Mouse (Mus musculus): ENCODE data around the gene Notch3. TPM values are rescaled to one million over a fixed set of nuclear protein-coding genes. Genes with fewer than 3 reads are reported as not detected.
"Not testable (repeated sequence)": the region's sequence is repeated elsewhere in the genome, so short reads cannot be mapped to it uniquely, and the experiment has no call there.

The Notch3 gene
- polyA plus RNA-seq, 1 experiment from 2014 or later = 5.5 TPM

- no peak overlapping the region for H3K9ac ChIP-seq (replicated peaks; ENCODE audit: low read depth, low read length)
- no peak overlapping the region for H3K27ac ChIP-seq (ENCODE audit: low read length)
- no peaks in the 10 kb centered on the region for H3K36me3 ChIP-seq (ENCODE audit: control insufficient read depth, insufficient read depth)
- H3K9me3 ChIP-seq (ENCODE audit: control insufficient read depth, low read length) = no peaks in the 10 kb centered on the region
- H3K27me3 ChIP-seq (replicated peaks; ENCODE audit: control insufficient read depth, insufficient read depth, low read length) = no peaks in the 10 kb centered on the region
- H3K4me1 ChIP-seq (replicated peaks; ENCODE audit: control insufficient read depth, insufficient read depth, low read length) = peaks cover 4% of the 10 kb centered on the region
- 77% methylated on average over 1 of the region's 1 CpGs for WGBS
- no peak for ATAC-seq
- no peak overlapping the region for H3K4me2 ChIP-seq (ENCODE audit: low read length)
- H3K4me3 ChIP-seq (replicated peaks; ENCODE audit: low read length) = no peak overlapping the region
Observed at GRCm38 (mm10) chr17:32092241-32092619, 74.4 kb downstream of the Notch3 start.

GRCm38 (mm10) chr17:32091364-32092240, 75.0 kb downstream of the Notch3 start:
- peak; percentile 94 for ATAC-seq
- not testable (repeated sequence) for H3K9me3 ChIP-seq (ENCODE audit: control insufficient read depth, low read length); H3K27me3 ChIP-seq (replicated peaks; ENCODE audit: control insufficient read depth, insufficient read depth, low read length); H3K27ac ChIP-seq (ENCODE audit: low read length); H3K36me3 ChIP-seq (ENCODE audit: control insufficient read depth, insufficient read depth); H3K4me1 ChIP-seq (replicated peaks; ENCODE audit: control insufficient read depth, insufficient read depth, low read length)
- Histone ChIP-seq H3K9ac (replicated peaks; ENCODE audit: low read depth, low read length) (peak overlapping the region; percentile 44), H3K4me3 (replicated peaks; ENCODE audit: low read length) (peak overlapping the region; percentile 28), H3K4me2 (ENCODE audit: low read length) (peak overlapping the region; percentile 53)
- 8% methylated on average over 13 of the region's 16 CpGs for WGBS

- Histone ChIP-seq H3K27ac (ENCODE audit: low read length) (no peak overlapping the region), H3K4me3 (replicated peaks; ENCODE audit: low read length) (peak overlapping the region; percentile 28), H3K27me3 (replicated peaks; ENCODE audit: control insufficient read depth, insufficient read depth, low read length) (no peaks in the 10 kb centered on the region), H3K36me3 (ENCODE audit: control insufficient read depth, insufficient read depth) (no peaks in the 10 kb centered on the region), H3K9me3 (ENCODE audit: control insufficient read depth, low read length) (no peaks in the 10 kb centered on the region), H3K4me2 (ENCODE audit: low read length) (peak overlapping the region; percentile 53), H3K4me1 (replicated peaks; ENCODE audit: control insufficient read depth, insufficient read depth, low read length) (peaks cover 4% of the 10 kb centered on the region), H3K9ac (replicated peaks; ENCODE audit: low read depth, low read length) (peak overlapping the region; percentile 44)
- 10% methylated on average over 1 of the region's 1 CpGs for WGBS
- peak; percentile 21; the same call in 1 of the 2 replicates for ATAC-seq
Observed at GRCm38 (mm10) chr17:32091032-32091363, 75.7 kb downstream of the Notch3 start.

GRCm38 (mm10) chr17:32087069-32087468, 79.6 kb downstream of the Notch3 start:
- ATAC-seq = no peak
- Histone ChIP-seq H3K4me2 (ENCODE audit: low read length) (no peak overlapping the region), H3K27me3 (replicated peaks; ENCODE audit: control insufficient read depth, insufficient read depth, low read length) (no peaks in the 10 kb centered on the region), H3K9me3 (ENCODE audit: control insufficient read depth, low read length) (no peaks in the 10 kb centered on the region), H3K27ac (ENCODE audit: low read length) (no peak overlapping the region), H3K4me3 (replicated peaks; ENCODE audit: low read length) (no peak overlapping the region), H3K4me1 (replicated peaks; ENCODE audit: control insufficient read depth, insufficient read depth, low read length) (peaks cover 4% of the 10 kb centered on the region), H3K36me3 (ENCODE audit: control insufficient read depth, insufficient read depth) (no peaks in the 10 kb centered on the region), H3K9ac (replicated peaks; ENCODE audit: low read depth, low read length) (no peak overlapping the region)
- 96% methylated on average over 2 of the region's 2 CpGs for WGBS

- no peaks in the 10 kb centered on the region for H3K9me3 ChIP-seq (ENCODE audit: control insufficient read depth, low read length)
- no peaks in the 10 kb centered on the region for H3K36me3 ChIP-seq (ENCODE audit: control insufficient read depth, insufficient read depth)
- no peak overlapping the region for H3K9ac ChIP-seq (replicated peaks; ENCODE audit: low read depth, low read length)
- WGBS = 98% methylated on average over 2 of the region's 2 CpGs
- no peaks in the 10 kb centered on the region for H3K27me3 ChIP-seq (replicated peaks; ENCODE audit: control insufficient read depth, insufficient read depth, low read length)
- no peak overlapping the region for H3K27ac ChIP-seq (ENCODE audit: low read length)
- H3K4me2 ChIP-seq (ENCODE audit: low read length) = no peak overlapping the region
- no peaks in the 10 kb centered on the region for H3K4me1 ChIP-seq (replicated peaks; ENCODE audit: control insufficient read depth, insufficient read depth, low read length)
- ATAC-seq = no peak
- H3K4me3 ChIP-seq (replicated peaks; ENCODE audit: low read length) = no peak overlapping the region
Observed at GRCm38 (mm10) chr17:32083351-32083750, 83.3 kb downstream of the Notch3 start.

GRCm38 (mm10) chr17:32075164-32075563, 91.5 kb downstream of the Notch3 start:
- Histone ChIP-seq H3K4me1 (replicated peaks; ENCODE audit: control insufficient read depth, insufficient read depth, low read length) (no peaks in the 10 kb centered on the region), H3K9me3 (ENCODE audit: control insufficient read depth, low read length) (no peaks in the 10 kb centered on the region), H3K4me3 (replicated peaks; ENCODE audit: low read length) (no peak overlapping the region), H3K27me3 (replicated peaks; ENCODE audit: control insufficient read depth, insufficient read depth, low read length) (no peaks in the 10 kb centered on the region), H3K9ac (replicated peaks; ENCODE audit: low read depth, low read length) (no peak overlapping the region), H3K27ac (ENCODE audit: low read length) (no peak overlapping the region), H3K36me3 (ENCODE audit: control insufficient read depth, insufficient read depth) (no peaks in the 10 kb centered on the region), H3K4me2 (ENCODE audit: low read length) (no peak overlapping the region)
- 0% methylated on average over 2 of the region's 2 CpGs for WGBS
- no peak for ATAC-seq

- no peak for ATAC-seq
- 69% methylated on average over 4 of the region's 4 CpGs for WGBS
- Histone ChIP-seq H3K27me3 (replicated peaks; ENCODE audit: control insufficient read depth, insufficient read depth, low read length) (no peaks in the 10 kb centered on the region), H3K36me3 (ENCODE audit: control insufficient read depth, insufficient read depth) (no peaks in the 10 kb centered on the region), H3K4me3 (replicated peaks; ENCODE audit: low read length) (no peak overlapping the region), H3K4me2 (ENCODE audit: low read length) (no peak overlapping the region), H3K4me1 (replicated peaks; ENCODE audit: control insufficient read depth, insufficient read depth, low read length) (no peaks in the 10 kb centered on the region), H3K9me3 (ENCODE audit: control insufficient read depth, low read length) (no peaks in the 10 kb centered on the region), H3K27ac (ENCODE audit: low read length) (no peak overlapping the region), H3K9ac (replicated peaks; ENCODE audit: low read depth, low read length) (no peak overlapping the region)
Observed at GRCm38 (mm10) chr17:32074658-32075057, 92.0 kb downstream of the Notch3 start.

GRCm38 (mm10) chr17:32073359-32073758, 93.3 kb downstream of the Notch3 start:
- WGBS = 0% methylated on average over 2 of the region's 2 CpGs
- Histone ChIP-seq H3K9me3 (ENCODE audit: control insufficient read depth, low read length) (no peaks in the 10 kb centered on the region), H3K36me3 (ENCODE audit: control insufficient read depth, insufficient read depth) (no peaks in the 10 kb centered on the region), H3K9ac (replicated peaks; ENCODE audit: low read depth, low read length) (no peak overlapping the region), H3K4me1 (replicated peaks; ENCODE audit: control insufficient read depth, insufficient read depth, low read length) (no peaks in the 10 kb centered on the region), H3K4me3 (replicated peaks; ENCODE audit: low read length) (no peak overlapping the region), H3K27ac (ENCODE audit: low read length) (no peak overlapping the region), H3K27me3 (replicated peaks; ENCODE audit: control insufficient read depth, insufficient read depth, low read length) (no peaks in the 10 kb centered on the region), H3K4me2 (ENCODE audit: low read length) (no peak overlapping the region)
- peak; percentile 38; the same call in 1 of the 2 replicates for ATAC-seq
